Mouse (Mus musculus) embryonic facial prominence, embryonic 10.5 days (tissue): ENCODE data around the gene Zfp185. TPM values are rescaled to one million over a fixed set of nuclear protein-coding genes. Genes with fewer than 3 reads are reported as not detected.

Experiments used
- DNase-seq: peaks from one replicate; pipeline ENCODE4 v3.0.0-alpha.2; 2017; ENCODE audit warnings: low spot score
- H3K27ac ChIP-seq: fragments of 300-500 bp; sonication (generic); replicated peaks from 2 replicates; pipeline ENCODE4 v1.5.1; 2016; ENCODE audit warnings: mild to moderate bottlenecking
- H3K27me3 ChIP-seq: fragments of 300-500 bp; sonication (generic); replicated peaks from 2 replicates; pipeline ENCODE4 v1.6.1; 2016; ENCODE audit warnings: low read depth, mild to moderate bottlenecking; ENCODE audit not compliant: poor library complexity, severe bottlenecking
- H3K36me3 ChIP-seq: fragments of 300-500 bp; sonication (generic); replicated peaks from 2 replicates; pipeline ENCODE4 v1.6.1; 2016; ENCODE audit warnings: mild to moderate bottlenecking, moderate library complexity
- H3K4me1 ChIP-seq: fragments of 300-500 bp; sonication (generic); 2 replicates; pipeline ENCODE4 v1.6.1; 2016
- H3K4me3 ChIP-seq: fragments of 300-500 bp; sonication (generic); 2 replicates; pipeline ENCODE4 v1.5.1; 2016; ENCODE audit warnings: mild to moderate bottlenecking, moderate library complexity
- H3K9me3 ChIP-seq: fragments of 300-500 bp; sonication (generic); 2 replicates; pipeline ENCODE4 v1.6.1; 2016; ENCODE audit warnings: mild to moderate bottlenecking
- WGBS: fragments of 180-500 bp; shearing (Covaris S2); methylation state at CpG from one replicate; pipeline ENCODE4 v1.1.7; 2016; 5-methylcytosine and 5-hydroxymethylcytosine counted together
- polyA plus RNA-seq: library from polyadenylated mRNA; unstranded; fragments of >200 nt; fragmentation: Nextera tagmentation; extraction: Ambion mirVana; gene quantifications from 2 replicates; pipeline ENCODE4 v1.2.1, GENCODE M21; 2016

Zfp185 gene
- 3.7 and 5.6 TPM in 2 replicates for polyA plus RNA-seq

DNA sequence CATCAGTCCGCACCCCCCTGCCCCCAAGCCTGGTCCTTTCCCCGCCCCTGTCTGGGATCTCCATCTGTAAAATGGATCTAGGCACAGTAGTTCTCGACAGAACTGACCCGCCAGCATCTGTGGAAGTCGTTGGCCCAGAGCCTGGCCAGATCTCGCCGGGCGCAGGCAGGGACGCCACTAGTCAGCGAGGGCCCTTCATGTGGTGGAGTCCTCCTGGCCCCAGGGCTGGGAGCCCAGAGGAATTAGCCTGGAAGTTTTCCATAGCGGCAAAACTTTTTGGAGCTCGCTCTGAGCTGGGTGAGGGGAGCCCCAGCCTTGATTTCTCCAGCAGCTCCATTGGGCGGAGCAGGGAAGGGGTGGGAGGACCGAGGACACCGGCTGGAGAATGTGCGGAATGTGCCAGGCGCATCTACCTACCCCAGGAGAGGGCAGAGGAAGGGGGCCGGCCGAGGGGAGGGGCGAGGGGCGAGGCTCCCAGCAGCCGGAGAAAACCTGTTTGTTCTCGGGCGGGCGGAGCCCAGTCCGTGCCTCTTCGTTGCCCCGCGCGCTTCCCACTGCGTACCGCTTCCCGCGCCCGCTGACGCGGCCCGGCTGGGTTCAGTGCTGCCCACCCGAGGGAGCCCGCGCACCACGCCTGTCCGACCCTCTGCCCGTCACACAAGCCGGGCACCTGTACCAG, at the start of gene Zfp185:
Zfp185 (plus strand) TSS at position 499 of the 679 bp plus-strand sequence.
- H3K9me3 ChIP-seq: no peaks in the 10 kb centered on the region

GRCm38 (mm10) chrX:72953464-72953863, 33.7 kb upstream of the Zfp185 start:
- peaks cover 88% of the 10 kb centered on the region for H3K36me3 ChIP-seq
- DNase-seq: no peak
- H3K4me3 ChIP-seq: no peak overlapping the region
- H3K4me1 ChIP-seq: no peaks in the 10 kb centered on the region
- WGBS: 72% methylated on average over 4 of the region's 4 CpGs
- no peaks in the 10 kb centered on the region for H3K9me3 ChIP-seq
- no peaks in the 10 kb centered on the region for H3K27me3 ChIP-seq
- no peak overlapping the region for H3K27ac ChIP-seq

More for the DNA sequence above, at the start of gene Zfp185:
- H3K27ac ChIP-seq: peak within 1 kb of the TSS; percentile 74
- no peaks in the 10 kb centered on the region for H3K4me1 ChIP-seq
- H3K36me3 ChIP-seq: no peaks in the 10 kb centered on the region
- H3K4me3 ChIP-seq: peak within 1 kb of the TSS; percentile 55
- peaks cover 75% of the 10 kb centered on the region for H3K27me3 ChIP-seq
- 22% methylated on average over 45 of the region's 45 CpGs for WGBS
- DNase-seq: peak; percentile 85

DNA sequence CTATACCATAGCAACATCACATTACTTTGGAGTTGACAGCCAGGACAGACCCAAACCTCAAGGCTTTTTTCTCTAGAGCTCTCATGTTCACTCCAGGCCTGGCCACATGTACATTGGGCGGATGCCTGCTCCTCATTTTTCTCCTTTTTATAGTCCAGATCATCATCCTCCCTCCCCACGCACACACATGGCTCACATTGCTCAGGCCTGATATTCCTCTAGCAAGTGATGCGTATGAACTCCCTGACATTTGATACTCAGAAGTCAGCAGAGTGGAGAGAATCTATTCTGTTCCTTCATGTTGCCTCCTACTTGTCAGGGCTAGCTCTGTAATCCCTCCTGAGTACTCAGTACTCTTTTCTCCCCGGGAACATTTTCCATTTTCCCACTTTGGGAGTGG, 30.7 kb upstream of the Zfp185 start:
- no peak for DNase-seq
- Histone ChIP-seq H3K4me3 (no peak overlapping the region), H3K36me3 (peaks cover 83% of the 10 kb centered on the region), H3K9me3 (no peaks in the 10 kb centered on the region), H3K27ac (no peak overlapping the region), H3K27me3 (no peaks in the 10 kb centered on the region), H3K4me1 (no peaks in the 10 kb centered on the region)
- WGBS: 89% methylated on average over 4 of the region's 4 CpGs

DNA sequence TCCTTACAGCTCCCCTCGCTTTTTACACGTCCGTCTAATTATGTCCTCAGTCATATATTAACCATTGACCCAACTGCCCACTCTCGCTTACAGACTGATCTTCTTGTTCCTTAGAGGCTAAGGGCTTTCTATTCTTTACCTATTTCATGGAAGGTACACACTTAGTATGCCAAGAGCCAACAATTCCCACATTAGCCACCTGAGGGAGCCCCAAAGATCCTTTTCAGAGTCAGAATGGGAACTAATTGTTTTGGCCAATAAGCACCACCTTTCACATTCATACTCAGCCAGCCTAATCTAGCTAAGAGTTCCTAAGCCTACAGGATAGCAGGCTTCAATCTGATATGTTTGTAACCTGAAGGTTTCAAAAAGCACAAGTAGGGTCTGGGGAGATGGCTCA, 26.7 kb upstream of the Zfp185 start:
- H3K4me3 ChIP-seq: no peak overlapping the region
- WGBS: 87% methylated on average over 4 of the region's 4 CpGs
- no peaks in the 10 kb centered on the region for H3K27me3 ChIP-seq
- DNase-seq: no peak
- H3K4me1 ChIP-seq: no peaks in the 10 kb centered on the region
- H3K27ac ChIP-seq: no peak overlapping the region
- peaks cover 61% of the 10 kb centered on the region for H3K36me3 ChIP-seq
- H3K9me3 ChIP-seq: no peaks in the 10 kb centered on the region

DNA sequence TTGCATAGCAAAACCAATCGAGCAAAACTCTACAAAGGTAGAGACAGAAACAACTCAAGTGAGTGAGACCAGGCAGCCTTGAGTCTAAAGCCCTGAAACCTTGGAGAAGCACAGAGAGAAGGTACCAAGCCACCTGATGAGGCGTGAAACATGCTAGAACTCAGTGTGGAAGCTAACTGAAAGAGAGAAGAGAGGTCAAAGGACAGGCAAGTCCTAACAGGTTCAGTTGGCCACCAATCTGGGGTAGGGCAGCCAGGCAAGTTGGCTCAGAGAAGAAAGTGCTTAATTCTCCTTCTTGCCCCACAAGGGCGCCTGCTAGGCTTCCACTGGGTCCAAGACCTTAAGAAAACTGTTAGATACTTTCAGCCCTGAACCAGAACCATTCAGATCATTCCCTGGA, 25.6 kb upstream of the Zfp185 start:
- 80% methylated on average over 3 of the region's 3 CpGs for WGBS
- no peaks in the 10 kb centered on the region for H3K4me1 ChIP-seq
- no peak for DNase-seq
- no peaks in the 10 kb centered on the region; the same call in none of the 2 replicates for H3K27me3 ChIP-seq
- peaks cover 51% of the 10 kb centered on the region for H3K36me3 ChIP-seq
- H3K4me3 ChIP-seq: no peak overlapping the region
- no peak overlapping the region for H3K27ac ChIP-seq
- H3K9me3 ChIP-seq: no peaks in the 10 kb centered on the region

GRCm38 (mm10) chrX:72962743-72963142, 24.4 kb upstream of the Zfp185 start:
- Histone ChIP-seq H3K4me3 (no peak overlapping the region), H3K4me1 (no peaks in the 10 kb centered on the region), H3K27ac (no peak overlapping the region), H3K27me3 (peaks cover 3% of the 10 kb centered on the region), H3K9me3 (no peaks in the 10 kb centered on the region), H3K36me3 (peaks cover 39% of the 10 kb centered on the region; the same call in 1 of the 2 replicates)
- DNase-seq: no peak
- WGBS: 93% methylated on average over 3 of the region's 3 CpGs

DNA sequence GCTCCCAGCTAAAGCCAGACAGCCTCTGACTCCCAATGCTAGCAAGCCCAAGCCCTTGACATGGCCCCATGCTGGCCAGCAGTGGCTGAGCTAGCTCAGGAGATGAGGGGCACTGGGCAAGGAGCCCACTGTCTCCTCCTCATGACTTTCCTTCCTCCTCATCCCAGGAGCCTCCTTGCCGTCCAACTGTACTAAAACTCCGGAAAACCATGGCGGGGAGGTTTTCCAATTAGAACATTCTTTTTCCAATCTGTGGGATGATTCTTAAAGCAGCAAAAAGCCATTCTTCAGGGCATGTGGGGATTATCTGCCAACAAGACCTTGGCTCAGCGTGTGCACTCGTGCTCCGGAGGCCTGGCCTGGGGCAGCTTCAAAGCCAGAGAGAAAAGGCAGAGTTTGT, 4.3 kb upstream of the Zfp185 start:
- H3K4me1 ChIP-seq: no peaks in the 10 kb centered on the region
- 63% methylated on average over 6 of the region's 6 CpGs for WGBS
- peaks cover 64% of the 10 kb centered on the region for H3K27me3 ChIP-seq
- H3K36me3 ChIP-seq: no peaks in the 10 kb centered on the region
- no peaks in the 10 kb centered on the region for H3K9me3 ChIP-seq
- no peak overlapping the region for H3K4me3 ChIP-seq
- no peak for DNase-seq
- no peak overlapping the region for H3K27ac ChIP-seq

DNA sequence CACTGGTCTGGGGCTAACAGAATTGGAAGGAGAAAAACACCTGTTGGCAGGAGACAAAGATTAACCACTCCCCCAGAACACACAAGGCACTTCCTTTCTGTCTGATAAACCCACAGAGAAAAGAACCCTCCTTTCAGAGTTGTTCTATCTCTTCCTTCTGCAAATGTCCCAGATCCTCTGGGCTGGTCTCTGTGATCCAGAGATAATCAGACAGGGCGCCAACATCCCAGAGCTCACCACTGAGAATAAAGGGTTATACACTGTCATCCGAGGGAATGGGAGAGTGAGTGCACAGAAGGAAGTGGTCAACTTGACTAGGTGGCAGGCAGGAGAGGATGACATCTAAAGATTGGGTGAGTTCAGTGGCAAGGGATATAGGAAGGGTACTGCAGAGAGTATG, 1.5 kb upstream of the Zfp185 start:
- 87% methylated on average over 2 of the region's 2 CpGs for WGBS
- H3K27me3 ChIP-seq: peaks cover 70% of the 10 kb centered on the region
- no peaks in the 10 kb centered on the region for H3K9me3 ChIP-seq

GRCm38 (mm10) chrX:72987520-72987905, 374 bp downstream of the Zfp185 start:
- DNase-seq: no peak
- H3K4me3 ChIP-seq: peak overlapping the region; percentile 55
- no peaks in the 10 kb centered on the region for H3K4me1 ChIP-seq
- no peaks in the 10 kb centered on the region for H3K36me3 ChIP-seq
- no peaks in the 10 kb centered on the region for H3K9me3 ChIP-seq
- H3K27me3 ChIP-seq: peaks cover 71% of the 10 kb centered on the region
- WGBS: 22% methylated on average over 14 of the region's 14 CpGs
- H3K27ac ChIP-seq: peak overlapping the region; percentile 74

More for the DNA sequence above, 1.5 kb upstream of the Zfp185 start:
- Histone ChIP-seq H3K27ac (no peak overlapping the region), H3K36me3 (no peaks in the 10 kb centered on the region), H3K4me3 (no peak overlapping the region), H3K4me1 (no peaks in the 10 kb centered on the region)
- DNase-seq: no peak

DNA sequence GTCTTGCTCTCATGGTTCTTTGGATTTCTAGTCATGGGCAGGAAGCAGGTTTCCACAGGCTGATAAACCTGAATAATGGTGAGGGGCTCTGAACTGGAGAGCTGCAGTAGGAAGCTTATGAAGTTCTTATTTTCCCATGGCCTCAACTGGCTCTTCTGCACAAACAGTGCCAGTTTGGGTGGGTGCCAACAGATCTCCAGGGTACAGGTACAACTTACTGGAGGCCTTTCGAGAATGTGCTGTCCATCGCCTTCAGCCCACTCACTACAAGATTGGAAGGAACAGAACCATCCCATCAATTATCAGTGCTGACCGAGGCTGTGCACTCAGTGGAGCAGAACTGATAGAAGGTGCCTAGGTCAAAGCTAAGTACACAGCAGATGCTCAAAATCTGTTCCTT, 1.3 kb downstream of the Zfp185 start:
- Histone ChIP-seq H3K27ac (no peak overlapping the region), H3K9me3 (no peaks in the 10 kb centered on the region), H3K4me1 (no peaks in the 10 kb centered on the region), H3K36me3 (no peaks in the 10 kb centered on the region), H3K27me3 (peaks cover 62% of the 10 kb centered on the region), H3K4me3 (no peak overlapping the region)
- DNase-seq: no peak
- WGBS: 88% methylated on average over 3 of the region's 3 CpGs

DNA sequence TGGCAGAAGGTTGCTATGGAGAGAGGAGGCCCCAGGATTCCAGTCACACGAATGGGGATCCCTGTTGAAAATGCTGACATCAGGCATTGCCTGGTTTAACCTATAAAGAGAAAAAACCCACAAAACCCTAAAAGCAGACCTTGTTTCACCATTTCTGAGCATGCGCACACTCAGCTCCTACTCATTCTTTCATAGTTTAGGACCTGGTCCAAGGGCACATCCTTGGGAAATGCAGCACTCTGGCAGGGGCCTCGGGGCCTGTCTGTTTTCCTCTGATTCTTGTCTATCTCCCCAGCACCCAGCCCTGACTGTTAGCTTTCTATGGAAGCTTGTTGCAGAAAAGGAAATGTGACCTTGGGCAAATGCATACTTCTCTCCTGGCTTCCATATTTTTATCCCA, 3.4 kb downstream of the Zfp185 start:
- DNase-seq: no peak
- Histone ChIP-seq H3K36me3 (no peaks in the 10 kb centered on the region), H3K4me3 (no peak overlapping the region), H3K27me3 (peaks cover 50% of the 10 kb centered on the region), H3K9me3 (no peaks in the 10 kb centered on the region), H3K27ac (no peak overlapping the region), H3K4me1 (no peaks in the 10 kb centered on the region)
- WGBS: 75% methylated on average over 3 of the region's 3 CpGs

GRCm38 (mm10) chrX:72992291-72992919, 5.3 kb downstream of the Zfp185 start:
- peaks cover 35% of the 10 kb centered on the region for H3K27me3 ChIP-seq
- H3K27ac ChIP-seq: no peak overlapping the region
- DNase-seq: no peak
- H3K9me3 ChIP-seq: no peaks in the 10 kb centered on the region
- no peaks in the 10 kb centered on the region for H3K36me3 ChIP-seq
- 60% methylated on average over 5 of the region's 5 CpGs for WGBS
- no peaks in the 10 kb centered on the region for H3K4me1 ChIP-seq
- H3K4me3 ChIP-seq: no peak overlapping the region

DNA sequence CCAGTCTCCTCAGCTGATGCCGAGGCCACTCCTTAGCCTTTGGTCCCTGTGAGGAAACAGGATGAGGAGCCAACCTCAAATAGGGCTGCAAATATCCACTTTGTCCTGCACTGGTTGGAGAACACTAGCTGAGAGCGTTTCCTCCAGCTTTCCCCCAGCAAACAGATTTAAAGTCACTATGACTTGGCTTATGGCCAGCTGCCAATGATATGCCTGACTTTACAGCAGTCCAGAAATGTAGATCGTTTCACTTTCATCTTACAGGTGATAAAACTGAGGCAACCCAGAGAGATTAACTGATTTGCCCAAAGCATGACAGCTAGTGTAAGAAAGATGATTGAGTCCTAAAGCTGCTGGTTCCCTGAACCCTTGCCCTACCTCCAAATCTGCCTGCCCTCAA, 8.4 kb downstream of the Zfp185 start:
- Histone ChIP-seq H3K36me3 (no peaks in the 10 kb centered on the region), H3K4me3 (no peak overlapping the region), H3K27ac (no peak overlapping the region), H3K4me1 (no peaks in the 10 kb centered on the region), H3K9me3 (no peaks in the 10 kb centered on the region), H3K27me3 (peaks cover 30% of the 10 kb centered on the region)
- 81% methylated on average over 3 of the region's 3 CpGs for WGBS
- DNase-seq: no peak
